Comparison of ENCODE assay signal across 7 mouse cellular contexts in the genomic region with DNA sequence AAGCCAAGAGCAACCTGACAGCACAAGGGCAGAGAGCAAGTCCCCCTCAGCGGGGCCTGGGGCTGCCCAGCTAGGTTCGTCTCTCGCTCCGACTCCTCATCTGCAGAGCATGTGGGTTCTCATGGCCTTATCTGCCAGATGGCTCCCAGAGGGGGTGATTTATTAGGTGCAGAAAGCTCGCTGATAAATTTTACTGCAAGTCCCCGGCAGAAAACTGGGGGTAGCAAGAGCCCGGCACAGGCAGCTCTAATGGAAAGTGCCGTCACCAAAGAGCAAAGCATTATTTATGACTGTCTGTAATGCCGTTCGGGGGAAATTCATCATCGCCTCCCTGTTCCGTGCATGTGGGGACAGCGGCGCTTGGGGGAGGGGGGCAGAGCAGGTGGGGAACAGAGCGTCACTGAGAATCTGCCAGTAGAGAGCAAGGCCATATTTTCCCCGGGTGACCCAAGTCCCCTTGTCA.
DNase-seq lines count a peak whose midpoint lies in the region; ATAC-seq lines count a peak whose summit lies in the region.

No protein-coding gene starts in this region.

- peaks cover 4% of the 10 kb centered on the region; the same call in 1 of the 2 replicates for H3K4me1 ChIP-seq in lung, embryonic 16.5 days (replicated peaks; ENCODE audit: control insufficient read depth, insufficient read depth, low read length)
- peaks cover 10% of the 10 kb centered on the region; the same call in 1 of the 2 replicates for H3K4me1 ChIP-seq in intestine, embryonic 14.5 days (replicated peaks; ENCODE audit: control insufficient read depth, insufficient read depth, low read length)
- H3K4me1 ChIP-seq in neural tube, embryonic 15.5 days, result peaks cover 24% of the 10 kb centered on the region

- WGBS in lung, embryonic 16.5 days, result 26% methylated on average over 16 of the region's 16 CpGs
- WGBS in intestine, embryonic 14.5 days, result 3% methylated on average over 16 of the region's 16 CpGs
- WGBS in neural tube, embryonic 15.5 days, result 2% methylated on average over 16 of the region's 16 CpGs

- H3K27ac ChIP-seq in lung, embryonic 16.5 days (ENCODE audit: low read length), result no peak overlapping the region
- H3K27ac ChIP-seq in intestine, embryonic 14.5 days (ENCODE audit: low read depth), result no peak overlapping the region
- H3K27ac ChIP-seq in neural tube, embryonic 15.5 days (replicated peaks), result peak overlapping the region; percentile 60

- ATAC-seq in lung, embryonic 16.5 days (ENCODE audit: low read depth), result peak; percentile 36; the same call in 1 of the 2 replicates
- ATAC-seq in intestine, embryonic 14.5 days (replicated peaks; ENCODE audit: low FRiP score, low TSS enrichment, low read depth), result no peak; the same call in 1 of the 2 replicates
- peak; percentile 87 for ATAC-seq in neural tube, embryonic 15.5 days (ENCODE audit: low FRiP score)

- DNase-seq in lung, adult 18-20 months, result no peak
- peak; percentile 78 for DNase-seq in gastrocnemius, postnatal 25 days
- peak; percentile 65 for DNase-seq in intestine, embryonic 14.5 days (ENCODE audit: low spot score)
- no peak for DNase-seq in right cerebral cortex, adult 2 months (ENCODE audit: low spot score in 2 of 2)
- no peak for DNase-seq in MN1 (ENCODE audit: low spot score)

- no peaks in the 10 kb centered on the region for H3K9me3 ChIP-seq in lung, embryonic 16.5 days (ENCODE audit: control insufficient read depth, low read length)
- no peaks in the 10 kb centered on the region for H3K9me3 ChIP-seq in intestine, embryonic 14.5 days (ENCODE audit: control insufficient read depth, low read length)
- H3K9me3 ChIP-seq in neural tube, embryonic 15.5 days (replicated peaks), result no peaks in the 10 kb centered on the region

- H3K4me2 ChIP-seq in lung, embryonic 16.5 days (ENCODE audit: low read depth, low read length), result peak overlapping the region; percentile 17
- H3K4me2 ChIP-seq in intestine, embryonic 14.5 days (ENCODE audit: low read length), result peak overlapping the region; percentile 52
- H3K4me2 ChIP-seq in neural tube, embryonic 15.5 days, result peak overlapping the region; percentile 55

- H3K9ac ChIP-seq in lung, embryonic 16.5 days (ENCODE audit: low read length), result no peak overlapping the region
- no peak overlapping the region for H3K9ac ChIP-seq in intestine, embryonic 14.5 days (ENCODE audit: low read length)
- no peak overlapping the region for H3K9ac ChIP-seq in neural tube, embryonic 15.5 days (replicated peaks)

- no peak overlapping the region for H3K4me3 ChIP-seq in lung, embryonic 16.5 days (ENCODE audit: low read length)
- H3K4me3 ChIP-seq in intestine, embryonic 14.5 days (ENCODE audit: low read depth, low read length), result no peak overlapping the region
- peak overlapping the region; percentile 12; the same call in 1 of the 2 replicates for H3K4me3 ChIP-seq in neural tube, embryonic 15.5 days (replicated peaks)

- peaks cover 8% of the 10 kb centered on the region; the same call in 1 of the 2 replicates for H3K27me3 ChIP-seq in lung, embryonic 16.5 days (ENCODE audit: control insufficient read depth, insufficient read depth, low read depth, low read length)
- no peaks in the 10 kb centered on the region for H3K27me3 ChIP-seq in intestine, embryonic 14.5 days (replicated peaks; ENCODE audit: control insufficient read depth, insufficient read depth, low read length)
- 0 out of 2 replicates have a peak, but pooled peaks cover 2% of the 10 kb centered on the region for H3K27me3 ChIP-seq in neural tube, embryonic 15.5 days (replicated peaks)

- H3K36me3 ChIP-seq in lung, embryonic 16.5 days (ENCODE audit: control insufficient read depth, insufficient read depth, low read length), result no peaks in the 10 kb centered on the region
- no peaks in the 10 kb centered on the region for H3K36me3 ChIP-seq in intestine, embryonic 14.5 days (ENCODE audit: control insufficient read depth, insufficient read depth, low read length)
- H3K36me3 ChIP-seq in neural tube, embryonic 15.5 days, result no peaks in the 10 kb centered on the region

Comparison
In these comparisons a context has a peak if more than half of its experiments do, and no peak if none do; other contexts are left out.
1. DNase-seq: peak in gastrocnemius, postnatal 25 days (single experiment) and intestine, embryonic 14.5 days (single experiment); none in lung, adult 18-20 months (0 of 2), right cerebral cortex, adult 2 months (0 of 2) and MN1 (single experiment).
2. Peak in every context shown above with its lines, with median percentiles within 50 percentile points of each other: H3K4me2 ChIP-seq.